Mouse (Mus musculus) midbrain, embryonic 15.5 days (tissue): ENCODE measurements around the gene Dcst2. TPM values are rescaled to one million over a fixed set of nuclear protein-coding genes. Genes with fewer than 3 reads are reported as not detected.

Experiments used
- ATAC-seq: fragments of 200-750 bp; cut with Nextera tagmentation; replicated peaks from 2 replicates; pipeline ENCODE4 v1.8.0; 2017; ENCODE audit warnings: moderate TSS enrichment
- H3K27ac ChIP-seq: fragments of 300-500 bp; sonication (generic); 2 replicates; pipeline ENCODE4 v1.5.1; 2015; ENCODE audit warnings: mild to moderate bottlenecking, inconsistent platforms
- H3K27me3 ChIP-seq: fragments of 300-500 bp; sonication (generic); replicated peaks from 2 replicates; pipeline ENCODE4 v1.6.1; 2015; ENCODE audit warnings: inconsistent platforms
- H3K36me3 ChIP-seq: fragments of 300-500 bp; sonication (generic); replicated peaks from 2 replicates; pipeline ENCODE4 v1.6.1; 2015; ENCODE audit warnings: inconsistent platforms
- H3K4me1 ChIP-seq: fragments of 300-500 bp; sonication (generic); 2 replicates; pipeline ENCODE4 v1.6.1; 2015; ENCODE audit warnings: inconsistent platforms
- H3K4me2 ChIP-seq: fragments of 300-500 bp; sonication (generic); 2 replicates; pipeline ENCODE4 v1.6.1; 2015; ENCODE audit warnings: inconsistent platforms, mild to moderate bottlenecking, moderate library complexity
- H3K4me3 ChIP-seq: fragments of 300-500 bp; sonication (generic); 2 replicates; pipeline ENCODE4 v1.5.1; 2015; ENCODE audit warnings: mild to moderate bottlenecking, inconsistent platforms
- H3K9ac ChIP-seq: fragments of 300-500 bp; sonication (generic); 2 replicates; pipeline ENCODE4 v1.6.1; 2015; ENCODE audit warnings: mild to moderate bottlenecking, inconsistent platforms
- H3K9me3 ChIP-seq: fragments of 300-500 bp; sonication (generic); 2 replicates; pipeline ENCODE4 v1.6.1; 2016; ENCODE audit warnings: inconsistent platforms
- WGBS: fragments of 180-500 bp; shearing (Covaris S2); methylation state at CpG from one replicate; pipeline ENCODE4 v1.1.7; 2015; ENCODE audit warnings: mixed read lengths; 5-methylcytosine and 5-hydroxymethylcytosine counted together
- polyA plus RNA-seq: library from polyadenylated mRNA; unstranded; fragments of >200 nt; fragmentation: Nextera tagmentation; extraction: Ambion mirVana; gene quantifications from 2 replicates; pipeline ENCODE4 v1.2.1, GENCODE M21; 2015

The Dcst2 gene
- polyA plus RNA-seq, 1 experiment from 2014 or later = 0.17 TPM

- Histone ChIP-seq H3K27ac (no peak overlapping the region), H3K9me3 (no peaks in the 10 kb centered on the region), H3K4me1 (peaks cover 25% of the 10 kb centered on the region), H3K36me3 (no peaks in the 10 kb centered on the region), H3K27me3 (no peaks in the 10 kb centered on the region), H3K4me3 (no peak overlapping the region), H3K4me2 (no peak overlapping the region; the same call in 1 of the 2 replicates), H3K9ac (no peak overlapping the region)
- 67% methylated on average over 6 of the region's 6 CpGs for whole genome bisulfite sequencing
- ATAC-seq = no peak
These were observed 60.9 kb downstream of the Dcst2 start for GRCm38 (mm10) chr3:89422556-89423205.

DNA sequence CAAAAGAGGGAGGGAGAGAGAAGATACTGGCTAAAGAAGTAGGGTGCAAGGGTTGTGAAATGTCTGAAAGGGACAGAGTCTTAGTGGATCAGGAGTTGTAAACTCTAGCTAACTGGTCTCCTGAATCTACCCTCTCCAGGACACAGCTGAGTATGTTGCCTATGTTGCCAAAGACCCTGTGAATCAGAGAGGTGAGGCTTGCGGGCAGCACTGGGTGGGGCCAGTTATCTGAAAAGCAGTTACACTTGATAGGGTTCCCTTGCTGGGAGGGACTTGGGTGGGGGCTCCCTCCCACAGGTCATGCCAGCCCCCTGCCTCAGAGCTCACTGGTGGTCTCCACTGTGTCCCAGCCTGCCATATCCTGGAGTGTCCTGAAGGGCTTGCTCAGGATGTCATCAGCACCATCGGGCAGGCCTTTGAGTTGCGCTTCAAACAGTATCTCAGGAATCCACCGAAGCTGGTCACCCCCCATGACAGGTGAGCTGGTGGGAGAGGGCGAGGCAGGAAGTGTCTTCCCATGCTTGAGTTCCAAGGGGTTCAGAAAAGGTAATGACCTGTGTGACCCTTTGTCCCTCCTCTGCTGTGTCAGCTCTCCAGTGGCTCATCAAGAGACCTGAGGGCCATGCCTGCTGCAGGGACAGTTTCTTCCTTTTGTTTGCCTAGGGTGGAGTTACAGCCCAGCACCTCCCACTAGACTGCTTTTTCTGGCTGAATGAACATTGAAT lies 62.8 kb downstream of the Dcst2 start:
- no peak overlapping the region for H3K27ac ChIP-seq
- no peak overlapping the region for H3K4me3 ChIP-seq
- ATAC-seq = no peak
- no peaks in the 10 kb centered on the region for H3K27me3 ChIP-seq
- 93% methylated on average over 5 of the region's 5 CpGs for WGBS
- H3K36me3 ChIP-seq = no peaks in the 10 kb centered on the region
- H3K9me3 ChIP-seq = no peaks in the 10 kb centered on the region
- no peak overlapping the region for H3K9ac ChIP-seq
- H3K4me1 ChIP-seq = peaks cover 16% of the 10 kb centered on the region
- H3K4me2 ChIP-seq = no peak overlapping the region

DNA sequence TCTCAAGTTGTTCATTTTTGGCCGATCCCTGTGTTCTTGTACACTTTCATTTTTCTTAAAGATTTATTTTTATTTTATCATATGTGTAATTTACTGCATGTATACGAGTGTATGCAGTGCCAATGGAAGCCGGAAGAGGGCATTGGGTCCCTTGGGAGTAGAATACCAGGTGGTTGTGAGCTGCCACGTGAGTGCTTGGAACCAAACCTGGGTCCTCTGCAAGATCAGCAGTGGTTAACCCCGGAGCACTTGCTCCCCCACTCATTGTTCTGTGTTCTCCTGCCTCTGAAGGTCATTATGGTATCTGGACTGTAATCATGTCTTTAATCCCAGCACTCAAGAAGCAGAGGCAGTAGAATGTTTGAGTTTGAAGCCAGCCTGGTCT lies 63.4 kb downstream of the Dcst2 start:
- no peaks in the 10 kb centered on the region for H3K36me3 ChIP-seq
- H3K27ac ChIP-seq = no peak overlapping the region
- H3K9ac ChIP-seq = no peak overlapping the region
- no peak overlapping the region for H3K4me3 ChIP-seq
- H3K4me2 ChIP-seq = no peak overlapping the region
- no peak for ATAC-seq
- no peaks in the 10 kb centered on the region for H3K9me3 ChIP-seq
- no peaks in the 10 kb centered on the region for H3K27me3 ChIP-seq
- WGBS = 94% methylated on average over 5 of the region's 5 CpGs
- peaks cover 11% of the 10 kb centered on the region for H3K4me1 ChIP-seq

DNA sequence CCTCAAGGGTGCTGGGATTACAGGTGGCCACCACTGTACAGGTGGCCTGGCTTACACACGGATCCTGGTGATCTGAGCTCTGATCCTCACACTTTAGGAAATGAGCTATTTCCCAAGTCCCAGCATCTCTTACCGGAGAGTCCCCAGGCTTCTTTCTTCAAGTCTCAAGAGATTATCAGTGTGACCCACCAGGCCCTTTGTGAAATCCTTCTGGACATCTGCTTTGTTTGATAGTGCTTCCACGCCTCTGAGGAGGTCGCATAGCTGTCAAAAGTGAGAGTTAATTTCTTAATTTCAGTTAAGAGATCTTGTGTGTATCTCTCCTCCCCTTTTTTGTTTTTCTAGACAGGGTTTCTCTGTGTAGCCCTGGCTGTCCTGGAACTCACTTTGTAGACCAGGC lies 64.1 kb downstream of the Dcst2 start:
- WGBS = 77% methylated on average over 4 of the region's 4 CpGs

More for the DNA sequence above, 64.1 kb downstream of the Dcst2 start:
- H3K27ac ChIP-seq = no peak overlapping the region
- no peaks in the 10 kb centered on the region for H3K27me3 ChIP-seq
- ATAC-seq = no peak
- peaks cover 15% of the 10 kb centered on the region for H3K4me1 ChIP-seq
- H3K4me3 ChIP-seq = no peak overlapping the region
- H3K4me2 ChIP-seq = no peak overlapping the region
- H3K9me3 ChIP-seq = no peaks in the 10 kb centered on the region
- H3K9ac ChIP-seq = no peak overlapping the region
- no peaks in the 10 kb centered on the region for H3K36me3 ChIP-seq

Other genes with a start within 250 kb of the Dcst2 start
- gene Pklr, start 225.8 kb upstream of the Dcst2 start, polyA plus RNA-seq = 0.05 and 0.14 TPM in 2 replicates
- 59.6 and 59.8 TPM in 2 replicates for gene Hcn3, start 201.8 kb upstream of the Dcst2 start, polyA plus RNA-seq
- 22.4 and 26.7 TPM in 2 replicates for gene Clk2, start 197.2 kb upstream of the Dcst2 start, polyA plus RNA-seq
- 144 and 146 TPM in 2 replicates for gene Scamp3, start 184.5 kb upstream of the Dcst2 start, polyA plus RNA-seq
- 33.5 and 37.5 TPM in 2 replicates for gene Fam189b, start 178.8 kb upstream of the Dcst2 start, polyA plus RNA-seq
- 50.3 and 51.0 TPM in 2 replicates for gene Gba, start 159.0 kb upstream of the Dcst2 start, polyA plus RNA-seq
- gene Thbs3, start 146.8 kb upstream of the Dcst2 start, polyA plus RNA-seq = 58.7 and 58.8 TPM in 2 replicates
- 159 and 161 TPM in 2 replicates for gene Mtx1, start 134.9 kb upstream of the Dcst2 start, polyA plus RNA-seq
- 0.93 and 1.3 TPM in 2 replicates for gene Muc1, start 132.9 kb upstream of the Dcst2 start, polyA plus RNA-seq
- 177 and 185 TPM in 2 replicates for gene Krtcap2, start 116.0 kb upstream of the Dcst2 start, polyA plus RNA-seq
- gene Trim46, start 115.7 kb upstream of the Dcst2 start, polyA plus RNA-seq = 95.9 and 97.9 TPM in 2 replicates
- gene Dpm3, start 102.6 kb upstream of the Dcst2 start, polyA plus RNA-seq = 65.8 and 69.1 TPM in 2 replicates
- gene Slc50a1, start 91.4 kb upstream of the Dcst2 start, polyA plus RNA-seq = 31.4 and 37.5 TPM in 2 replicates
- gene Efna1, start 80.8 kb upstream of the Dcst2 start, polyA plus RNA-seq = 8.0 and 10.2 TPM in 2 replicates
- 40.5 and 43.0 TPM in 2 replicates for gene Efna3, start 39.0 kb upstream of the Dcst2 start, polyA plus RNA-seq
- 4.3 and 5.8 TPM in 2 replicates for gene Efna4, start 23.9 kb upstream of the Dcst2 start, polyA plus RNA-seq
- 59.5 and 62.2 TPM in 2 replicates for gene Adam15, start 12.0 kb upstream of the Dcst2 start, polyA plus RNA-seq
- 0.89 and 0.99 TPM in 2 replicates for gene Dcst1, start 3.3 kb downstream of the Dcst2 start, polyA plus RNA-seq
- gene Zbtb7b, start 32.8 kb downstream of the Dcst2 start, polyA plus RNA-seq = 0.59 and 0.64 TPM in 2 replicates
- gene Lenep, start 40.8 kb downstream of the Dcst2 start, polyA plus RNA-seq = 0.22 and 2.3 TPM in 2 replicates
- gene Flad1, start 49.9 kb downstream of the Dcst2 start, polyA plus RNA-seq = 35.9 and 36.5 TPM in 2 replicates
- 86.7 and 91.2 TPM in 2 replicates for gene Cks1b, start 56.4 kb downstream of the Dcst2 start, polyA plus RNA-seq
- 17.2 and 19.8 TPM in 2 replicates for gene Shc1, start 56.5 kb downstream of the Dcst2 start, polyA plus RNA-seq
- gene Pygo2, start 68.2 kb downstream of the Dcst2 start, polyA plus RNA-seq = 44.0 and 45.6 TPM in 2 replicates
- 15.7 and 18.4 TPM in 2 replicates for gene Pbxip1, start 74.7 kb downstream of the Dcst2 start, polyA plus RNA-seq
- gene Pmvk, start 92.6 kb downstream of the Dcst2 start, polyA plus RNA-seq = 123 and 132 TPM in 2 replicates
- gene Kcnn3, start 158.2 kb downstream of the Dcst2 start, polyA plus RNA-seq = 8.5 and 8.7 TPM in 2 replicates